Comparison of ENCODE assay signal across 8 mouse cellular contexts in the genomic region with DNA sequence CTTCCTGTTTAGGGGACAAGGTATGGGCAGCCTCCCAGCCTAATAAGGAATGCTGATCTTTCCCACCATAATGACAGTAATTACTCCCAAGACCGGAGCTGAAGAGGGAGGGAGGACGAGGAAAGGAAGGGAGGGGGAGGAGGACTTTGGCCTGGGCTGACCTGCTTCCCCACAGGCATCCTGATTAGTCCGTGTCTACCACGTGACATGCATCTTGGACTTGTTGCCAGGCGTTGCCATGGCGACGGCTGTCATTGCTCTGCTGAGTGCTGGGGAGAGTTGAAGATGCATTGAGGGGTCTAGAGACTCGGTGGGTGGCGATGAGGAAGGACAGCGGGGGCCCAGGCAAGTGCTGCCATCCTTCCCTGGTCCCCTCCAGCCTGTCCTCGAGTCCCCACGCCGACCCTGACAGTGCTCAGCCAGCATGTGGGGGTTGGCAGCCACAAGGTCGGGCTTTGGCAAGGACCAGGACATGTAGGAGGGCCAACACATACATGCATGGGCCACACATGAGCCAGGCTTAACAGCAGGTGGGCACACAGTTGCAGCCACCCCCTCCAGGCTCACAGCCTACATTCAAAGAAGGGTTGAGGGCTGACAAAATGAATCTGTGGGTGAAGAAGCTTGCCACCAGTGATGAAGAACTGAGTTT. TPM values are rescaled to one million over a fixed set of nuclear protein-coding genes. Genes with fewer than 3 reads are reported as not detected.
DNase-seq lines count a peak whose midpoint lies in the region; ATAC-seq lines count a peak whose summit lies in the region.

No protein-coding gene starts in this region.

- H3K4me3 ChIP-seq in liver, embryonic 12.5 days = no peak overlapping the region

- H3K36me3 ChIP-seq in liver, embryonic 12.5 days = no peaks in the 10 kb centered on the region

- 4% methylated on average over 14 of the region's 14 CpGs for WGBS in liver, embryonic 12.5 days (ENCODE audit: insufficient replicate concordance)

- ATAC-seq in liver, embryonic 12.5 days = peak; percentile 55
- no peak for ATAC-seq in monocyte, adult 5-6 weeks (replicated peaks; ENCODE audit: insufficient number of reproducible peaks, low FRiP score, low TSS enrichment, poor library complexity, severe bottlenecking)

- no peak overlapping the region for H3K9ac ChIP-seq in liver, embryonic 12.5 days

- peaks cover 9% of the 10 kb centered on the region; the same call in 1 of the 2 replicates for H3K27me3 ChIP-seq in liver, embryonic 12.5 days (replicated peaks)

- H3K9me3 ChIP-seq in liver, embryonic 12.5 days (replicated peaks) = no peaks in the 10 kb centered on the region

- H3K4me2 ChIP-seq in liver, embryonic 12.5 days = peak overlapping the region; percentile 7; the same call in 1 of the 2 replicates

- H3K27ac ChIP-seq in liver, embryonic 12.5 days = no peak overlapping the region

- peak; percentile 55 for DNase-seq in gastrocnemius, postnatal 14 days
- DNase-seq in gastrocnemius, postnatal 25 days = no peak
- DNase-seq in cerebellum, postnatal 14 days = peak; percentile 97 to 98
- peak; percentile 52 to 68 for DNase-seq in frontal cortex, postnatal 25 days (ENCODE audit: low spot score in 2 of 2)
- peak; percentile 71 for DNase-seq in kidney, postnatal 14 days
- peak; percentile 83 to 85 for DNase-seq in right cerebral cortex, adult 2 months (ENCODE audit: low spot score in 2 of 2)

- H3K4me1 ChIP-seq in liver, embryonic 12.5 days = peaks cover 5% of the 10 kb centered on the region; the same call in 1 of the 2 replicates

- intact Hi-C loops in gastrocnemius, postnatal 14 days (cut with DNase I; ENCODE audit: low total_unique reads) = no loop called here

RNA-seq across cellular contexts. Expression of gene Dpp9, which starts 15.2 kb away (rescaled TPM):
- 10 to 100 TPM; 20.8 to 22.0 TPM for total RNA-seq in gastrocnemius, postnatal 14 days (2021)
- total RNA-seq in gastrocnemius, postnatal 25 days (2021) = 10 to 100 TPM; 27.1 to 31.8 TPM
- polyA plus RNA-seq in liver, embryonic 12.5 days (2016; fragmentation: Nextera tagmentation; extraction: Ambion mirVana) = 27.1 and 28.5 TPM in 2 replicates
- 8.4 to 20.3 TPM (median 11.7 TPM) in 3 replicates for total RNA-seq in monocyte, adult 5-6 weeks (2017)

RNA-seq across cellular contexts. Expression of gene Fem1a, which starts 22.7 kb away (rescaled TPM):
- total RNA-seq in gastrocnemius, postnatal 14 days (2021) = 100 to 1,000 TPM; 101 to 117 TPM
- 100 to 1,000 TPM; 133 to 135 TPM for total RNA-seq in gastrocnemius, postnatal 25 days (2021)
- 10.2 and 10.7 TPM in 2 replicates for polyA plus RNA-seq in liver, embryonic 12.5 days (2016; fragmentation: Nextera tagmentation; extraction: Ambion mirVana)
- 13.2 to 22.7 TPM (median 13.6 TPM) in 3 replicates for total RNA-seq in monocyte, adult 5-6 weeks (2017)

RNA-seq across cellular contexts. Expression of gene Ticam1, which starts 42.6 kb away (rescaled TPM):
- total RNA-seq in gastrocnemius, postnatal 14 days (2021) = 1 to 10 TPM; 5.3 to 7.1 TPM
- 1 to 10 TPM; 2.8 to 3.0 TPM for total RNA-seq in gastrocnemius, postnatal 25 days (2021)
- polyA plus RNA-seq in liver, embryonic 12.5 days (2016; fragmentation: Nextera tagmentation; extraction: Ambion mirVana) = 3.8 and 4.1 TPM in 2 replicates
- 2.6 to 11.4 TPM (median 3.9 TPM) in 3 replicates for total RNA-seq in monocyte, adult 5-6 weeks (2017)

RNA-seq across cellular contexts. Expression of gene Mydgf, which starts 50.2 kb away (rescaled TPM):
- 10 to 100 TPM; 23.4 to 26.4 TPM for total RNA-seq in gastrocnemius, postnatal 14 days (2021)
- total RNA-seq in gastrocnemius, postnatal 25 days (2021) = 10 to 100 TPM; 20.3 to 21.7 TPM
- polyA plus RNA-seq in liver, embryonic 12.5 days (2016; fragmentation: Nextera tagmentation; extraction: Ambion mirVana) = 66.2 and 71.0 TPM in 2 replicates
- total RNA-seq in monocyte, adult 5-6 weeks (2017) = 25.0 to 31.5 TPM (median 30.6 TPM) in 3 replicates

RNA-seq across cellular contexts. Expression of gene Plin3, which starts 58.7 kb away (rescaled TPM):
- total RNA-seq in gastrocnemius, postnatal 14 days (2021) = 10 to 100 TPM; 32.8 to 55.8 TPM
- total RNA-seq in gastrocnemius, postnatal 25 days (2021) = 10 to 100 TPM; 35.3 to 39.1 TPM
- polyA plus RNA-seq in liver, embryonic 12.5 days (2016; fragmentation: Nextera tagmentation; extraction: Ambion mirVana) = 28.3 and 30.2 TPM in 2 replicates
- total RNA-seq in monocyte, adult 5-6 weeks (2017) = 10.2 to 15.5 TPM (median 13.4 TPM) in 3 replicates
